ENCODE assay signal across 27 mouse cellular contexts in the genomic region with DNA sequence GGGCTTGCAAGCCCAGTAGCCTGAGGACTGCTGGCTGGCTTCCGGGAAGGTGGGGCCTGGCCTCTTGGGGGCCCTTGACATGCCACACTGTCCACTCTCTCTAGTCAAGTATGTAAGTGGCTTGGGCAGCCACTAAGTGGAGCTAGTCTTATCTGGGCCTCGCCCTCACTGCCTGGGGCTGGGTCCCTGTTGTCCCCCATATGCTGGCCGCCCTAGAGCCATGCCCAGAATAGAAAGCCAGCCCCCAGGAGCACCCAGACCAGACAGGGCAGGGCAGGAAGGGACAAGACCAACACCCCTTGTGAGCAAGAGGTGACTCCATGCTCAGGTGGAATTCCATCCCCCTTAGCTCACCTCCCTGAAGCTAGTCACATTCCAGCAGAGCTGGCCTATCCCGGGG. TPM values are rescaled to one million over a fixed set of nuclear protein-coding genes. Genes with fewer than 3 reads are reported as not detected.
DNase-seq lines count a peak whose midpoint lies in the region; ATAC-seq lines count a peak whose summit lies in the region.
"Had no signal": no experiment of that assay in that cellular context is flagged by ENCODE, and none has a peak within 500 bp of the region (broad histone marks: within the 10 kb centered on the region; RNA-seq: fewer than 3 reads in every experiment).

No protein-coding gene starts in this region.

- H3K27me3 ChIP-seq in heart, embryonic 14.5 days (ENCODE audit: control insufficient read depth, insufficient read depth, low read length): peaks cover 13% of the 10 kb centered on the region
- H3K27me3 ChIP-seq in lung, embryonic 15.5 days: no peaks in the 10 kb centered on the region
- no peaks in the 10 kb centered on the region for H3K27me3 ChIP-seq in kidney, embryonic 15.5 days
- H3K27me3 ChIP-seq: liver, embryonic 13.5 days; neural tube, embryonic 15.5 days had no signal

- ATAC-seq in heart, embryonic 14.5 days (ENCODE audit: insufficient number of reproducible peaks, insufficient read depth, low FRiP score, low read depth): peak; percentile 51
- ATAC-seq in lung, embryonic 15.5 days (ENCODE audit: borderline replicate concordance, extremely low read depth, low FRiP score, low TSS enrichment): peak; percentile 89
- no peak; the same call in 1 of the 2 replicates for ATAC-seq in kidney, embryonic 15.5 days (replicated peaks; ENCODE audit: low FRiP score)
- ATAC-seq: forebrain, embryonic 16.5 days had no signal

- H3K9me3 ChIP-seq in heart, embryonic 14.5 days (ENCODE audit: control insufficient read depth, low read length): peaks cover 3% of the 10 kb centered on the region; the same call in 1 of the 2 replicates
- H3K9me3 ChIP-seq in lung, embryonic 15.5 days: no peaks in the 10 kb centered on the region
- H3K9me3 ChIP-seq in kidney, embryonic 15.5 days (replicated peaks): no peaks in the 10 kb centered on the region
- H3K9me3 ChIP-seq: hindbrain, embryonic 12.5 days; limb, embryonic 13.5 days; liver, embryonic 13.5 days; neural tube, embryonic 15.5 days had no signal

- H3K27ac ChIP-seq in heart, embryonic 14.5 days (replicated peaks in 1 of 2; ENCODE audit: control insufficient read depth in 1 of 2, insufficient read depth in 1 of 2, low read depth in 2 of 2, low read length in 2 of 2): no peak overlapping the region
- H3K27ac ChIP-seq in lung, embryonic 15.5 days: peak overlapping the region; percentile 69
- H3K27ac ChIP-seq in kidney, embryonic 15.5 days: no peak overlapping the region
- H3K27ac ChIP-seq: hindbrain, embryonic 12.5 days; limb, embryonic 13.5 days; liver, embryonic 13.5 days; neural tube, embryonic 15.5 days had no signal

- DNase-seq in heart, adult 11 months: no peak
- peak; percentile 31 for DNase-seq in heart, postnatal 4 days
- DNase-seq in lung, postnatal 4 days: peak; percentile 79 to 92
- no peak for DNase-seq in left cerebral cortex, adult 11 months (ENCODE audit: low spot score)
- DNase-seq: adrenal gland, postnatal 36 days; B cell, adult 2 months; cerebellum, adult 11-12 months; cerebellum, postnatal 25 days; embryo, embryonic 11 days; kidney, adult 18-20 months; kidney, postnatal 4 days; layer of hippocampus, adult 9-11 months; liver, embryonic 13.5 days; midbrain, embryonic 14.5 days; spleen, adult 18-20 months; thymus, adult 18-20 months; thymus, postnatal 4 days had no signal

- H3K36me3 ChIP-seq in heart, embryonic 14.5 days (ENCODE audit: control insufficient read depth, insufficient read depth, low read length): no peaks in the 10 kb centered on the region
- H3K36me3 ChIP-seq in lung, embryonic 15.5 days: no peaks in the 10 kb centered on the region
- no peaks in the 10 kb centered on the region for H3K36me3 ChIP-seq in kidney, embryonic 15.5 days
- H3K36me3 ChIP-seq: limb, embryonic 13.5 days; liver, embryonic 13.5 days; neural tube, embryonic 15.5 days had no signal

- no peak overlapping the region for H3K4me2 ChIP-seq in heart, embryonic 14.5 days (ENCODE audit: low read length)
- H3K4me2 ChIP-seq in lung, embryonic 15.5 days: no peak overlapping the region
- H3K4me2 ChIP-seq in kidney, embryonic 15.5 days: no peak overlapping the region
- H3K4me2 ChIP-seq: hindbrain, embryonic 12.5 days; limb, embryonic 13.5 days; liver, embryonic 13.5 days; neural tube, embryonic 15.5 days had no signal

- H3K4me3 ChIP-seq in heart, embryonic 14.5 days (ENCODE audit: control insufficient read depth in 1 of 2, insufficient read depth in 1 of 2, low read depth in 1 of 2, low read length in 2 of 2): no peak overlapping the region
- H3K4me3 ChIP-seq in lung, embryonic 15.5 days: no peak overlapping the region
- no peak overlapping the region for H3K4me3 ChIP-seq in kidney, embryonic 15.5 days (replicated peaks)
- H3K4me3 ChIP-seq: hindbrain, embryonic 12.5 days; limb, embryonic 13.5 days; liver, embryonic 13.5 days; neural tube, embryonic 15.5 days had no signal

- no peak overlapping the region for H3K9ac ChIP-seq in heart, embryonic 14.5 days (ENCODE audit: low read length)
- H3K9ac ChIP-seq in lung, embryonic 15.5 days: no peak overlapping the region
- H3K9ac ChIP-seq in kidney, embryonic 15.5 days: no peak overlapping the region
- H3K9ac ChIP-seq: hindbrain, embryonic 12.5 days; limb, embryonic 13.5 days; liver, embryonic 13.5 days; neural tube, embryonic 15.5 days had no signal

- WGBS in heart, embryonic 14.5 days: 24% methylated on average over 4 of the region's 4 CpGs
- WGBS in lung, embryonic 15.5 days: 47% methylated on average over 4 of the region's 4 CpGs
- WGBS in kidney, embryonic 15.5 days: 74% methylated on average over 4 of the region's 4 CpGs

- H3K4me1 ChIP-seq in heart, embryonic 14.5 days (ENCODE audit: control insufficient read depth in 2 of 2, insufficient read depth in 2 of 2, low read length in 2 of 2): peaks cover 17 to 19% of the 10 kb centered on the region in 2 experiments
- H3K4me1 ChIP-seq in lung, embryonic 15.5 days: peaks cover 8% of the 10 kb centered on the region; the same call in 1 of the 2 replicates
- H3K4me1 ChIP-seq in kidney, embryonic 15.5 days: no peaks in the 10 kb centered on the region
- H3K4me1 ChIP-seq: hindbrain, embryonic 12.5 days; limb, embryonic 13.5 days; liver, embryonic 13.5 days; neural tube, embryonic 15.5 days had no signal

RNA-seq across cellular contexts. Expression of a gene that starts 22.0 kb away (rescaled TPM):
- not detected in 2 replicates for polyA plus RNA-seq in heart, embryonic 14.5 days (2014; fragmentation: Nextera tagmentation; extraction: Ambion mirVana)
- total RNA-seq in heart, postnatal 4 days (2021): under 1 TPM; 0.07 to 0.11 TPM
- 1.2 and 1.8 TPM in 2 replicates for polyA plus RNA-seq in lung, embryonic 15.5 days (2015; fragmentation: Nextera tagmentation; extraction: Ambion mirVana)
- 0.05 and 0.19 TPM in 2 replicates for polyA plus RNA-seq in kidney, embryonic 15.5 days (2015; fragmentation: Nextera tagmentation; extraction: Ambion mirVana)
- total RNA-seq: adrenal gland, postnatal 36 days; gastrocnemius, adult 18-20 months; megakaryocyte progenitor cell, adult 5-6 weeks had no signal
- polyA plus RNA-seq: gonadal fat pad, adult 2 months; liver, embryonic 13.5 days had no signal

Comparison
In these comparisons a context has a peak if more than half of its experiments do, and no peak if none do; other contexts are left out.
1. DNase-seq: peak in heart, postnatal 4 days (single experiment) and lung, postnatal 4 days (2 of 2); none in heart, adult 11 months (single experiment) and left cerebral cortex, adult 11 months (single experiment).